32 mouse cellular contexts compared by ENCODE assay signal in genomic region chr5:100000500-100000899, GRCm38 (mm10). TPM values are rescaled to one million over a fixed set of nuclear protein-coding genes. Genes with fewer than 3 reads are reported as not detected.
DNase-seq lines count a peak whose midpoint lies in the region; ATAC-seq and TF ChIP-seq lines count a peak whose summit lies in the region.
"Had no signal": no experiment of that assay in that cellular context is flagged by ENCODE, and none has a peak within 500 bp of the region (broad histone marks: within the 10 kb centered on the region; RNA-seq: fewer than 3 reads in every experiment).

No protein-coding gene starts in this region.

- H3K9me3 ChIP-seq in embryonic facial prominence, embryonic 12.5 days = no peaks in the 10 kb centered on the region
- no peaks in the 10 kb centered on the region for H3K9me3 ChIP-seq in embryonic facial prominence, embryonic 10.5 days
- H3K9me3 ChIP-seq in intestine, embryonic 15.5 days = no peaks in the 10 kb centered on the region
- no peaks in the 10 kb centered on the region for H3K9me3 ChIP-seq in intestine, postnatal 0 days (ENCODE audit: control insufficient read depth)
- H3K9me3 ChIP-seq in lung, embryonic 15.5 days = no peaks in the 10 kb centered on the region
- H3K9me3 ChIP-seq: forebrain, embryonic 15.5 days; limb, embryonic 15.5 days; midbrain, embryonic 13.5 days had no signal

- WGBS in embryonic facial prominence, embryonic 12.5 days = 38% methylated on average over 7 of the region's 8 CpGs
- 40% methylated on average over 8 of the region's 8 CpGs for WGBS in embryonic facial prominence, embryonic 10.5 days
- WGBS in intestine, embryonic 15.5 days = 41% methylated on average over 8 of the region's 8 CpGs
- 48% methylated on average over 8 of the region's 8 CpGs for WGBS in intestine, postnatal 0 days
- WGBS in lung, embryonic 15.5 days = 35% methylated on average over 7 of the region's 8 CpGs

- no peak overlapping the region for H3K27ac ChIP-seq in embryonic facial prominence, embryonic 12.5 days
- no peak overlapping the region for H3K27ac ChIP-seq in embryonic facial prominence, embryonic 10.5 days (replicated peaks)
- H3K27ac ChIP-seq in intestine, embryonic 15.5 days = no peak overlapping the region
- no peak overlapping the region for H3K27ac ChIP-seq in intestine, postnatal 0 days (ENCODE audit: low read depth, low read length)
- H3K27ac ChIP-seq in lung, embryonic 15.5 days = no peak overlapping the region
- H3K27ac ChIP-seq: forebrain, embryonic 10.5 days; forebrain, embryonic 15.5 days; heart, adult 2 months; hindbrain, embryonic 14.5 days; kidney, postnatal 0 days; limb, embryonic 15.5 days; macrophage; midbrain, embryonic 13.5 days had no signal

- peak; percentile 35; the same call in 1 of the 2 replicates for ATAC-seq in embryonic facial prominence, embryonic 12.5 days (ENCODE audit: insufficient number of reproducible peaks, insufficient read depth, low FRiP score, low TSS enrichment)
- ATAC-seq in intestine, embryonic 15.5 days = 0 out of 2 replicates have a peak, but pooled peaks have one; percentile 36
- ATAC-seq in intestine, postnatal 0 days = no peak
- ATAC-seq in lung, embryonic 15.5 days (ENCODE audit: borderline replicate concordance, extremely low read depth, low FRiP score, low TSS enrichment) = 0 out of 2 replicates have a peak, but pooled peaks have one; percentile 35
- ATAC-seq: activated CD4-positive, CD25-positive, alpha-beta regulatory T cell, adult 4 months; forebrain, embryonic 15.5 days; lung, postnatal 0 days; midbrain, embryonic 13.5 days had no signal

- no peaks in the 10 kb centered on the region for H3K4me1 ChIP-seq in embryonic facial prominence, embryonic 12.5 days
- peaks cover 13% of the 10 kb centered on the region for H3K4me1 ChIP-seq in embryonic facial prominence, embryonic 10.5 days
- H3K4me1 ChIP-seq in intestine, embryonic 15.5 days (replicated peaks) = peaks cover 4% of the 10 kb centered on the region
- no peaks in the 10 kb centered on the region; the same call in 1 of the 2 replicates for H3K4me1 ChIP-seq in intestine, postnatal 0 days (replicated peaks; ENCODE audit: control insufficient read depth, insufficient read depth, low read length)
- H3K4me1 ChIP-seq in lung, embryonic 15.5 days = no peaks in the 10 kb centered on the region
- H3K4me1 ChIP-seq: forebrain, embryonic 15.5 days; limb, embryonic 15.5 days; midbrain, embryonic 13.5 days had no signal

- no peak overlapping the region for H3K4me3 ChIP-seq in embryonic facial prominence, embryonic 12.5 days
- H3K4me3 ChIP-seq in embryonic facial prominence, embryonic 10.5 days = no peak overlapping the region
- H3K4me3 ChIP-seq in intestine, embryonic 15.5 days (replicated peaks) = no peak overlapping the region
- H3K4me3 ChIP-seq in intestine, postnatal 0 days (ENCODE audit: low read depth, low read length) = no peak overlapping the region
- no peak overlapping the region for H3K4me3 ChIP-seq in lung, embryonic 15.5 days
- H3K4me3 ChIP-seq: forebrain, embryonic 10.5 days; forebrain, embryonic 15.5 days; heart, adult 2 months; limb, embryonic 15.5 days; midbrain, embryonic 13.5 days had no signal

- H3K36me3 ChIP-seq in embryonic facial prominence, embryonic 12.5 days = no peaks in the 10 kb centered on the region
- H3K36me3 ChIP-seq in embryonic facial prominence, embryonic 10.5 days (replicated peaks) = no peaks in the 10 kb centered on the region
- no peaks in the 10 kb centered on the region for H3K36me3 ChIP-seq in intestine, embryonic 15.5 days
- no peaks in the 10 kb centered on the region for H3K36me3 ChIP-seq in intestine, postnatal 0 days (ENCODE audit: control insufficient read depth, insufficient read depth)
- no peaks in the 10 kb centered on the region for H3K36me3 ChIP-seq in lung, embryonic 15.5 days
- H3K36me3 ChIP-seq: forebrain, embryonic 10.5 days; forebrain, embryonic 15.5 days; limb, embryonic 15.5 days; midbrain, embryonic 13.5 days had no signal

- H3K4me2 ChIP-seq in embryonic facial prominence, embryonic 12.5 days (replicated peaks) = no peak overlapping the region
- H3K4me2 ChIP-seq in intestine, embryonic 15.5 days (replicated peaks) = no peak overlapping the region
- H3K4me2 ChIP-seq in intestine, postnatal 0 days (replicated peaks; ENCODE audit: low read depth) = no peak overlapping the region
- no peak overlapping the region for H3K4me2 ChIP-seq in lung, embryonic 15.5 days
- H3K4me2 ChIP-seq: forebrain, embryonic 15.5 days; hindbrain, embryonic 14.5 days; limb, embryonic 15.5 days; midbrain, embryonic 13.5 days had no signal

- H3K9ac ChIP-seq in embryonic facial prominence, embryonic 12.5 days = no peak overlapping the region
- 0 out of 2 replicates have a peak overlapping the region, but pooled peaks have one; percentile 5 for H3K9ac ChIP-seq in intestine, embryonic 15.5 days
- no peak overlapping the region for H3K9ac ChIP-seq in intestine, postnatal 0 days (ENCODE audit: low read depth, low read length)
- no peak overlapping the region for H3K9ac ChIP-seq in lung, embryonic 15.5 days
- H3K9ac ChIP-seq: forebrain, embryonic 15.5 days; hindbrain, embryonic 14.5 days; limb, embryonic 15.5 days had no signal

- DNase-seq in embryonic facial prominence, embryonic 10.5 days (ENCODE audit: low spot score) = no peak
- DNase-seq in lung, postnatal 25 days (ENCODE audit: low spot score) = no peak
- DNase-seq in gastrocnemius, postnatal 4 days (ENCODE audit: low spot score in 2 of 2) = no peak
- no peak for DNase-seq in ovary, postnatal 14 days (ENCODE audit: low spot score)
- DNase-seq: adrenal gland, adult 2 months; adrenal gland, postnatal 36 days; cerebellum, adult 8-10 months; cerebellum, postnatal 25 days; gastrocnemius, postnatal 36 days; heart, adult 2 months; heart, postnatal 36 days; kidney, postnatal 4 days; layer of hippocampus, postnatal 36 days; left cerebral cortex, postnatal 4 days; right cerebral cortex, postnatal 25 days; thymus, adult 2 months; thymus, postnatal 36 days had no signal

- H3K27me3 ChIP-seq in embryonic facial prominence, embryonic 12.5 days = no peaks in the 10 kb centered on the region
- H3K27me3 ChIP-seq in embryonic facial prominence, embryonic 10.5 days (replicated peaks; ENCODE audit: low read depth, poor library complexity, severe bottlenecking) = no peaks in the 10 kb centered on the region
- no peaks in the 10 kb centered on the region for H3K27me3 ChIP-seq in intestine, embryonic 15.5 days (replicated peaks)
- H3K27me3 ChIP-seq in intestine, postnatal 0 days (replicated peaks; ENCODE audit: control insufficient read depth, insufficient read depth, low read length) = no peaks in the 10 kb centered on the region
- no peaks in the 10 kb centered on the region for H3K27me3 ChIP-seq in lung, embryonic 15.5 days
- H3K27me3 ChIP-seq: CH12.LX; forebrain, embryonic 15.5 days; limb, embryonic 15.5 days; midbrain, embryonic 13.5 days had no signal

- TF ChIP-seq CTCF in intestine, postnatal 0 days (IDR thresholded peaks at IDR 0.05; ENCODE audit: low read depth) = no peak

RNA-seq across cellular contexts. Expression of gene 4930524J08Rik, which starts 21.6 kb away (rescaled TPM):
- 2.2 and 3.0 TPM in 2 replicates for polyA plus RNA-seq in embryonic facial prominence, embryonic 12.5 days (2016; fragmentation: Nextera tagmentation; extraction: Ambion mirVana)
- 1.5 and 1.8 TPM in 2 replicates for polyA plus RNA-seq in embryonic facial prominence, embryonic 10.5 days (2016; fragmentation: Nextera tagmentation; extraction: Ambion mirVana)
- polyA plus RNA-seq in intestine, embryonic 15.5 days (2015; fragmentation: Nextera tagmentation; extraction: Ambion mirVana) = 0.93 and 1.1 TPM in 2 replicates
- 1.5 and 2.4 TPM in 2 replicates for polyA plus RNA-seq in intestine, postnatal 0 days (2015; fragmentation: Nextera tagmentation; extraction: Ambion mirVana)
- 2.0 and 2.2 TPM in 2 replicates for polyA plus RNA-seq in lung, embryonic 15.5 days (2015; fragmentation: Nextera tagmentation; extraction: Ambion mirVana)
- 1 to 10 TPM; 2.6 to 2.8 TPM for total RNA-seq in gastrocnemius, postnatal 4 days (2021)
- total RNA-seq: gastrocnemius, adult 18-20 months had no signal
- polyA plus RNA-seq: activated CD4-positive, CD25-positive, alpha-beta regulatory T cell, adult 4 months had no signal

RNA-seq across cellular contexts. Expression of gene Hnrnpd, which starts 21.8 kb away (rescaled TPM):
- polyA plus RNA-seq in embryonic facial prominence, embryonic 12.5 days (2016; fragmentation: Nextera tagmentation; extraction: Ambion mirVana) = 453 and 502 TPM in 2 replicates
- 253 and 268 TPM in 2 replicates for polyA plus RNA-seq in embryonic facial prominence, embryonic 10.5 days (2016; fragmentation: Nextera tagmentation; extraction: Ambion mirVana)
- 161 and 174 TPM in 2 replicates for polyA plus RNA-seq in intestine, embryonic 15.5 days (2015; fragmentation: Nextera tagmentation; extraction: Ambion mirVana)
- 66.5 and 67.1 TPM in 2 replicates for polyA plus RNA-seq in intestine, postnatal 0 days (2015; fragmentation: Nextera tagmentation; extraction: Ambion mirVana)
- polyA plus RNA-seq in lung, embryonic 15.5 days (2015; fragmentation: Nextera tagmentation; extraction: Ambion mirVana) = 201 and 229 TPM in 2 replicates
- total RNA-seq in gastrocnemius, postnatal 4 days (2021) = 100 to 1,000 TPM; 214 to 238 TPM

RNA-seq across cellular contexts. Expression of gene Hnrnpdl, which starts 39.0 kb away (rescaled TPM):
- 248 and 261 TPM in 2 replicates for polyA plus RNA-seq in embryonic facial prominence, embryonic 12.5 days (2016; fragmentation: Nextera tagmentation; extraction: Ambion mirVana)
- polyA plus RNA-seq in embryonic facial prominence, embryonic 10.5 days (2016; fragmentation: Nextera tagmentation; extraction: Ambion mirVana) = 214 and 235 TPM in 2 replicates
- polyA plus RNA-seq in intestine, embryonic 15.5 days (2015; fragmentation: Nextera tagmentation; extraction: Ambion mirVana) = 128 and 132 TPM in 2 replicates
- polyA plus RNA-seq in intestine, postnatal 0 days (2015; fragmentation: Nextera tagmentation; extraction: Ambion mirVana) = 61.6 and 63.2 TPM in 2 replicates
- 153 and 157 TPM in 2 replicates for polyA plus RNA-seq in lung, embryonic 15.5 days (2015; fragmentation: Nextera tagmentation; extraction: Ambion mirVana)
- 100 to 1,000 TPM; 116 to 132 TPM for total RNA-seq in gastrocnemius, postnatal 4 days (2021)

RNA-seq across cellular contexts. Expression of gene Enoph1, which starts 39.3 kb away (rescaled TPM):
- 47.2 and 47.9 TPM in 2 replicates for polyA plus RNA-seq in embryonic facial prominence, embryonic 12.5 days (2016; fragmentation: Nextera tagmentation; extraction: Ambion mirVana)
- polyA plus RNA-seq in embryonic facial prominence, embryonic 10.5 days (2016; fragmentation: Nextera tagmentation; extraction: Ambion mirVana) = 60.3 and 60.9 TPM in 2 replicates
- 49.2 and 49.8 TPM in 2 replicates for polyA plus RNA-seq in intestine, embryonic 15.5 days (2015; fragmentation: Nextera tagmentation; extraction: Ambion mirVana)
- polyA plus RNA-seq in intestine, postnatal 0 days (2015; fragmentation: Nextera tagmentation; extraction: Ambion mirVana) = 26.6 TPM in 2 replicates
- polyA plus RNA-seq in lung, embryonic 15.5 days (2015; fragmentation: Nextera tagmentation; extraction: Ambion mirVana) = 48.4 and 51.1 TPM in 2 replicates
- 10 to 100 TPM; 13.9 to 14.7 TPM for total RNA-seq in gastrocnemius, postnatal 4 days (2021)
